Mouse (Mus musculus): ENCODE measurements at regions not wholly inside any gene's neighbourhood (a gene's known extent, or its start where the extent isn't known, plus 50 kb on each side); places are given as distances from the start of the nearest gene placed in this dataset.
"Not testable (repeated sequence)": the region's sequence is repeated elsewhere in the genome, so short reads cannot be mapped to it uniquely, and the experiment has no call there.

GRCm38 (mm10) chr3:152040751-152041150, 125.3 kb downstream of the Gipc2 start:
- Histone ChIP-seq H3K27ac (no peak overlapping the region), H3K36me3 (ENCODE audit: inconsistent target) (no peaks in the 10 kb centered on the region), H3K4me3 (ENCODE audit: inconsistent target) (no peak overlapping the region), H3K79me2 (ENCODE audit: inconsistent target) (no peaks in the 10 kb centered on the region)
- WGBS (ENCODE audit: missing documents): 79% methylated on average over 5 of the region's 5 CpGs

- H3K79me2 ChIP-seq (ENCODE audit: inconsistent target); H3K4me3 ChIP-seq (ENCODE audit: inconsistent target); H3K36me3 ChIP-seq (ENCODE audit: inconsistent target); H3K27ac ChIP-seq: not testable (repeated sequence)
- WGBS (ENCODE audit: missing documents): 87% methylated on average over 5 of the region's 5 CpGs
Observed at GRCm38 (mm10) chr3:152036819-152037218, 129.2 kb downstream of the Gipc2 start.

- no peaks in the 10 kb centered on the region for H3K79me2 ChIP-seq (ENCODE audit: inconsistent target)
- no peaks in the 10 kb centered on the region for H3K36me3 ChIP-seq (ENCODE audit: inconsistent target)
- 86% methylated on average over 5 of the region's 5 CpGs for WGBS (ENCODE audit: missing documents)
- no peak overlapping the region for H3K27ac ChIP-seq
- H3K4me3 ChIP-seq (ENCODE audit: inconsistent target): no peak overlapping the region
Observed at GRCm38 (mm10) chr3:152035416-152035815, 130.6 kb downstream of the Gipc2 start.

GRCm38 (mm10) chr3:152034686-152035085, 131.3 kb downstream of the Gipc2 start:
- Histone ChIP-seq H3K4me3 (ENCODE audit: inconsistent target) (no peak overlapping the region), H3K36me3 (ENCODE audit: inconsistent target) (no peaks in the 10 kb centered on the region), H3K79me2 (ENCODE audit: inconsistent target) (no peaks in the 10 kb centered on the region), H3K27ac (no peak overlapping the region)
- WGBS (ENCODE audit: missing documents): 86% methylated on average over 9 of the region's 10 CpGs

GRCm38 (mm10) chr3:152034221-152034620, 131.8 kb downstream of the Gipc2 start:
- 71% methylated on average over 2 of the region's 2 CpGs for WGBS (ENCODE audit: missing documents)

GRCm38 (mm10) chr3:152032663-152033318, 133.2 kb downstream of the Gipc2 start:
- Histone ChIP-seq H3K27ac (no peak overlapping the region), H3K4me3 (ENCODE audit: inconsistent target) (no peak overlapping the region), H3K79me2 (ENCODE audit: inconsistent target) (no peaks in the 10 kb centered on the region), H3K36me3 (ENCODE audit: inconsistent target) (no peaks in the 10 kb centered on the region)
- WGBS (ENCODE audit: missing documents): 55% methylated on average over 3 of the region's 3 CpGs

More at GRCm38 (mm10) chr3:152034221-152034620, 131.8 kb downstream of the Gipc2 start:
- Histone ChIP-seq H3K4me3 (ENCODE audit: inconsistent target) (no peak overlapping the region), H3K27ac (no peak overlapping the region), H3K36me3 (ENCODE audit: inconsistent target) (no peaks in the 10 kb centered on the region), H3K79me2 (ENCODE audit: inconsistent target) (no peaks in the 10 kb centered on the region)

GRCm38 (mm10) chr3:152028695-152029094, 137.3 kb downstream of the Gipc2 start:
- no peaks in the 10 kb centered on the region for H3K79me2 ChIP-seq (ENCODE audit: inconsistent target)
- no peak overlapping the region for H3K27ac ChIP-seq
- WGBS (ENCODE audit: missing documents): 85% methylated on average over 1 of the region's 1 CpGs
- H3K4me3 ChIP-seq (ENCODE audit: inconsistent target): no peak overlapping the region
- no peaks in the 10 kb centered on the region for H3K36me3 ChIP-seq (ENCODE audit: inconsistent target)

GRCm38 (mm10) chr3:152026034-152026433, 140.0 kb downstream of the Gipc2 start:
- H3K36me3 ChIP-seq (ENCODE audit: inconsistent target): no peaks in the 10 kb centered on the region
- no peaks in the 10 kb centered on the region for H3K79me2 ChIP-seq (ENCODE audit: inconsistent target)
- no peak overlapping the region for H3K4me3 ChIP-seq (ENCODE audit: inconsistent target)
- 87% methylated on average over 4 of the region's 4 CpGs for WGBS (ENCODE audit: missing documents)
- no peak overlapping the region for H3K27ac ChIP-seq

- Histone ChIP-seq H3K36me3 (ENCODE audit: inconsistent target) (no peaks in the 10 kb centered on the region), H3K4me3 (ENCODE audit: inconsistent target) (no peak overlapping the region), H3K27ac (no peak overlapping the region), H3K79me2 (ENCODE audit: inconsistent target) (no peaks in the 10 kb centered on the region)
- 90% methylated on average over 8 of the region's 8 CpGs for WGBS (ENCODE audit: missing documents)
Observed at GRCm38 (mm10) chr3:152025122-152025521, 140.9 kb downstream of the Gipc2 start.

GRCm38 (mm10) chr3:152006747-152007146, 159.3 kb downstream of the Gipc2 start:
- Histone ChIP-seq H3K79me2 (ENCODE audit: inconsistent target) (no peaks in the 10 kb centered on the region), H3K36me3 (ENCODE audit: inconsistent target) (no peaks in the 10 kb centered on the region), H3K27ac (no peak overlapping the region), H3K4me3 (ENCODE audit: inconsistent target) (no peak overlapping the region)
- 81% methylated on average over 4 of the region's 4 CpGs for whole genome bisulfite sequencing (ENCODE audit: missing documents)

GRCm38 (mm10) chr3:152005366-152006025, 160.5 kb downstream of the Gipc2 start:
- Histone ChIP-seq H3K36me3 (ENCODE audit: inconsistent target) (no peaks in the 10 kb centered on the region), H3K79me2 (ENCODE audit: inconsistent target) (no peaks in the 10 kb centered on the region), H3K4me3 (ENCODE audit: inconsistent target) (no peak overlapping the region), H3K27ac (no peak overlapping the region)
- 80% methylated on average over 3 of the region's 3 CpGs for WGBS (ENCODE audit: missing documents)

GRCm38 (mm10) chr3:152004411-152004955, 161.5 kb downstream of the Gipc2 start:
- Histone ChIP-seq H3K4me3 (ENCODE audit: inconsistent target) (no peak overlapping the region), H3K27ac (no peak overlapping the region), H3K79me2 (ENCODE audit: inconsistent target) (no peaks in the 10 kb centered on the region), H3K36me3 (ENCODE audit: inconsistent target) (no peaks in the 10 kb centered on the region)
- WGBS (ENCODE audit: missing documents): 88% methylated on average over 7 of the region's 7 CpGs

- no peaks in the 10 kb centered on the region for H3K36me3 ChIP-seq (ENCODE audit: inconsistent target)
- H3K27ac ChIP-seq: no peak overlapping the region
- H3K4me3 ChIP-seq (ENCODE audit: inconsistent target): no peak overlapping the region
- H3K79me2 ChIP-seq (ENCODE audit: inconsistent target): no peaks in the 10 kb centered on the region
- 90% methylated on average over 4 of the region's 4 CpGs for WGBS (ENCODE audit: missing documents)
Observed at GRCm38 (mm10) chr3:151997534-151998107, 160.2 kb upstream of the Ptgfr start.

- WGBS (ENCODE audit: missing documents): 88% methylated on average over 4 of the region's 4 CpGs
- Histone ChIP-seq H3K79me2 (ENCODE audit: inconsistent target) (no peaks in the 10 kb centered on the region), H3K4me3 (ENCODE audit: inconsistent target) (no peak overlapping the region)
Observed at GRCm38 (mm10) chr3:151997111-151997510, 159.7 kb upstream of the Ptgfr start.

GRCm38 (mm10) chr3:151988221-151988620, 150.8 kb upstream of the Ptgfr start:
- Histone ChIP-seq H3K4me3 (ENCODE audit: inconsistent target) (no peak overlapping the region), H3K79me2 (ENCODE audit: inconsistent target) (no peaks in the 10 kb centered on the region), H3K27ac (no peak overlapping the region), H3K36me3 (ENCODE audit: inconsistent target) (no peaks in the 10 kb centered on the region)
- WGBS (ENCODE audit: missing documents): 60% methylated on average over 1 of the region's 1 CpGs

More at GRCm38 (mm10) chr3:151997111-151997510, 159.7 kb upstream of the Ptgfr start:
- H3K36me3 ChIP-seq (ENCODE audit: inconsistent target): no peaks in the 10 kb centered on the region
- H3K27ac ChIP-seq: no peak overlapping the region

All from macrophage (primary cell).